Mouse (Mus musculus): ENCODE data around the gene Bak1. TPM values are rescaled to one million over a fixed set of nuclear protein-coding genes. Genes with fewer than 3 reads are reported as not detected.
A peak's percentile ranks its signal among the peaks of the same experiment; 100 is the strongest.

Bak1 gene
- polyA plus RNA-seq (2015; fragmentation: Nextera tagmentation; extraction: Ambion mirVana) = 4.6 and 5.7 TPM in 2 replicates

- no peaks in the 10 kb centered on the region for H3K27me3 ChIP-seq
- H3K27ac ChIP-seq = peak within 1 kb of the TSS; percentile 83
- peak within 1 kb of the TSS; percentile 89 for H3K4me2 ChIP-seq
- peak within 1 kb of the TSS; percentile 97 for H3K9ac ChIP-seq
- 41% methylated on average over 3 of the region's 4 CpGs for WGBS
- H3K4me3 ChIP-seq = peak within 1 kb of the TSS; percentile 77
- no peaks in the 10 kb centered on the region for H3K9me3 ChIP-seq
- peaks cover 24% of the 10 kb centered on the region for H3K4me1 ChIP-seq
- no peak for ATAC-seq (ENCODE audit: insufficient number of reproducible peaks, insufficient read depth, low FRiP score, low TSS enrichment, low read depth)
- H3K36me3 ChIP-seq = peaks cover 24% of the 10 kb centered on the region
Observed at GRCm38 (mm10) chr17:27028909-27029308, at the start of gene Bak1. Bak1 (minus strand) TSS chr17:27029009.

- no peak for ATAC-seq (ENCODE audit: insufficient number of reproducible peaks, insufficient read depth, low FRiP score, low TSS enrichment, low read depth)
- Histone ChIP-seq H3K27me3 (no peaks in the 10 kb centered on the region), H3K9ac (no peak overlapping the region), H3K4me3 (no peak overlapping the region), H3K4me2 (no peak overlapping the region), H3K4me1 (peaks cover 25% of the 10 kb centered on the region), H3K9me3 (peaks cover 3% of the 10 kb centered on the region; the same call in 1 of the 2 replicates), H3K27ac (no peak overlapping the region), H3K36me3 (peaks cover 14% of the 10 kb centered on the region)
- 84% methylated on average over 6 of the region's 6 CpGs for whole genome bisulfite sequencing
Observed at GRCm38 (mm10) chr17:27078499-27078898, 49.7 kb upstream of the Bak1 start.

GRCm38 (mm10) chr17:27077920-27078319 lies 49.1 kb upstream of the Bak1 start:
- Histone ChIP-seq H3K27me3 (no peaks in the 10 kb centered on the region), H3K9me3 (peaks cover 3% of the 10 kb centered on the region; the same call in 1 of the 2 replicates), H3K4me3 (no peak overlapping the region), H3K36me3 (peaks cover 14% of the 10 kb centered on the region), H3K9ac (no peak overlapping the region), H3K4me1 (peaks cover 25% of the 10 kb centered on the region), H3K4me2 (no peak overlapping the region), H3K27ac (no peak overlapping the region)
- 80% methylated on average over 6 of the region's 6 CpGs for WGBS
- no peak for ATAC-seq (ENCODE audit: insufficient number of reproducible peaks, insufficient read depth, low FRiP score, low TSS enrichment, low read depth)

DNA sequence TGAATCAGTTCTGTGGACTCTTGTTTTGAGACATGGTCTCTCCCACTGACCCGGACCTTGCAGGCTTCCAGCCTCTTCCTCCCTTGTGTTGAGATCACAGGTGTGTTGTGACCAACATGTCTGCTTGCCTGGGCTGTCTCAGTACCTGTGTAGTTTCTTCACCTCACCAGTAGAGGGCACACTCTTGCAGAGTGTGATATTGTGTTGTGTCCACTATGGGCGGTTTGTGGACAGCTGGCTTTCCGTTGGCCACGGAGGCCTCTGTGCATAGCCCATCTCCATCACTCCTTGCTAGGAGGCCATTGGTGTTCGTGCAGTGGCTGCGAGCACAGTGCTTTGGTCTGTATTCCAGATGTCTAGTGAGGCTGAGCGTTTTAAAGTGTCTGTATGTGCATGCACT lies 48.3 kb upstream of the Bak1 start:
- 95% methylated on average over 7 of the region's 7 CpGs for WGBS
- no peak overlapping the region for H3K27ac ChIP-seq
- no peak for ATAC-seq (ENCODE audit: insufficient number of reproducible peaks, insufficient read depth, low FRiP score, low TSS enrichment, low read depth)
- no peak overlapping the region for H3K4me3 ChIP-seq
- no peak overlapping the region for H3K9ac ChIP-seq
- no peak overlapping the region for H3K4me2 ChIP-seq
- H3K27me3 ChIP-seq = no peaks in the 10 kb centered on the region
- H3K9me3 ChIP-seq = peaks cover 3% of the 10 kb centered on the region; the same call in 1 of the 2 replicates
- H3K36me3 ChIP-seq = peaks cover 14% of the 10 kb centered on the region
- H3K4me1 ChIP-seq = peaks cover 25% of the 10 kb centered on the region

DNA sequence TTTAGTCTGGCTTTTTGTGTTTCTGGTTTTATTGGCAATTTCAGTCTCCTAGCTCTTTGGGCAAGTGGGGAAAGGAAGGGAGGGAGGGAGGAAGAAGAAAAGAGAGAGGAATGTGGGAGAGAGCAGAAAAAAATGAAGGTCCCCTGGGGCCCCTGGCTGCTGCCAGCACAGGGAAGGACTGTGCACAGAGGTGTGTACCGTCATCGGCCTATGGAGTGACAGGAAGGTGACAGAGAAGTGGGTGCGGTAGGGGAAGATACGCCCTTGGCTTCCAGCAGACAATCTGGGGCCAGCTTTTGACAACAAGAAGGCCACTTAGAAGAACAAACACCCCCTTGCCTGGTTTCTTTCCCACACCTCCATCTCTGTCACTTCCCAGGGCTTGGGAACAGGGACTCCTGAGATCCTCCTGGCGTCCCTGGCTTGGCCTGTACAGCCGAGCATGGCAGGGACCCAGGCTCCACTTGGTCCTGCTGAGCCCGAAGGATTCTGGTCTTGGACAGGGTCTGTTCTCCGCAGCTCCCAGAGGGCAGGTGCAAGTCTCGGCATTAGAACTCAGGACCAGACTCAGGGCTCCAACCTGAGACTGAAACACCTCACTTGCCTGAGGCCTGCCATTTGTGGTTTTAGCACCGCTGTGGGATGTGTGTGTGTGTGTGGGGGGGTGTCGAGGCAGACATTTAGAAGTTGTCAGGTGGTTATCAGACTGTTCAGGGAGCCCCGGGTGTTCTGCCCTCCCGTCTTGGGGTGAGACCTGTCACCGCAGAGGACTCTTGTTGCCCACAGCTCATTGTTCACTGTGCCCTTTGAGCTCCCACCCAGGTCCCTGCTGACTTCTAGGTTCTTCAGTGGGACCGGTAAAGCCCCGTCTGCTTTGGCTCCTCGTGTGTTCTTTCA lies 46.3 kb upstream of the Bak1 start:
- Histone ChIP-seq H3K9me3 (peaks cover 3% of the 10 kb centered on the region; the same call in 1 of the 2 replicates), H3K36me3 (peaks cover 14% of the 10 kb centered on the region), H3K4me2 (no peak overlapping the region), H3K9ac (no peak overlapping the region), H3K4me1 (peaks cover 16% of the 10 kb centered on the region), H3K27ac (peak overlapping the region; percentile 16; the same call in 1 of the 2 replicates), H3K27me3 (no peaks in the 10 kb centered on the region), H3K4me3 (no peak overlapping the region)
- 77% methylated on average over 17 of the region's 17 CpGs for WGBS
- no peak for ATAC-seq (ENCODE audit: insufficient number of reproducible peaks, insufficient read depth, low FRiP score, low TSS enrichment, low read depth)

GRCm38 (mm10) chr17:27074236-27074635 lies 45.4 kb upstream of the Bak1 start:
- Histone ChIP-seq H3K36me3 (peaks cover 14% of the 10 kb centered on the region), H3K4me2 (no peak overlapping the region), H3K27ac (peak overlapping the region; percentile 16; the same call in 1 of the 2 replicates), H3K9ac (0 out of 2 replicates have a peak overlapping the region, but pooled peaks have one; percentile 21), H3K4me1 (peaks cover 25% of the 10 kb centered on the region), H3K27me3 (no peaks in the 10 kb centered on the region), H3K9me3 (peaks cover 3% of the 10 kb centered on the region; the same call in 1 of the 2 replicates), H3K4me3 (no peak overlapping the region)
- 55% methylated on average over 6 of the region's 6 CpGs for WGBS
- no peak for ATAC-seq (ENCODE audit: insufficient number of reproducible peaks, insufficient read depth, low FRiP score, low TSS enrichment, low read depth)

- Histone ChIP-seq H3K4me3 (no peak overlapping the region), H3K27ac (peak overlapping the region; percentile 16; the same call in 1 of the 2 replicates), H3K4me1 (peaks cover 26% of the 10 kb centered on the region), H3K4me2 (no peak overlapping the region), H3K9ac (0 out of 2 replicates have a peak overlapping the region, but pooled peaks have one; percentile 21), H3K36me3 (peaks cover 14% of the 10 kb centered on the region), H3K27me3 (no peaks in the 10 kb centered on the region), H3K9me3 (peaks cover 3% of the 10 kb centered on the region; the same call in 1 of the 2 replicates)
- ATAC-seq (ENCODE audit: insufficient number of reproducible peaks, insufficient read depth, low FRiP score, low TSS enrichment, low read depth) = no peak
- 62% methylated on average over 9 of the region's 9 CpGs for WGBS
Observed at GRCm38 (mm10) chr17:27073778-27074177, 45.0 kb upstream of the Bak1 start.

GRCm38 (mm10) chr17:27073126-27073525 lies 44.3 kb upstream of the Bak1 start:
- Histone ChIP-seq H3K4me1 (peaks cover 26% of the 10 kb centered on the region), H3K27ac (no peak overlapping the region), H3K27me3 (no peaks in the 10 kb centered on the region), H3K4me3 (no peak overlapping the region), H3K4me2 (no peak overlapping the region), H3K9ac (no peak overlapping the region), H3K36me3 (peaks cover 14% of the 10 kb centered on the region), H3K9me3 (peaks cover 3% of the 10 kb centered on the region; the same call in 1 of the 2 replicates)
- 80% methylated on average over 5 of the region's 5 CpGs for WGBS
- no peak for ATAC-seq (ENCODE audit: insufficient number of reproducible peaks, insufficient read depth, low FRiP score, low TSS enrichment, low read depth)

- Histone ChIP-seq H3K9me3 (no peaks in the 10 kb centered on the region), H3K4me1 (peaks cover 26% of the 10 kb centered on the region), H3K9ac (no peak overlapping the region), H3K27ac (no peak overlapping the region), H3K4me3 (no peak overlapping the region), H3K4me2 (no peak overlapping the region), H3K36me3 (peaks cover 8% of the 10 kb centered on the region), H3K27me3 (no peaks in the 10 kb centered on the region)
- 93% methylated on average over 8 of the region's 8 CpGs for WGBS
- no peak for ATAC-seq (ENCODE audit: insufficient number of reproducible peaks, insufficient read depth, low FRiP score, low TSS enrichment, low read depth)
Observed at GRCm38 (mm10) chr17:27072363-27072762, 43.6 kb upstream of the Bak1 start.

DNA sequence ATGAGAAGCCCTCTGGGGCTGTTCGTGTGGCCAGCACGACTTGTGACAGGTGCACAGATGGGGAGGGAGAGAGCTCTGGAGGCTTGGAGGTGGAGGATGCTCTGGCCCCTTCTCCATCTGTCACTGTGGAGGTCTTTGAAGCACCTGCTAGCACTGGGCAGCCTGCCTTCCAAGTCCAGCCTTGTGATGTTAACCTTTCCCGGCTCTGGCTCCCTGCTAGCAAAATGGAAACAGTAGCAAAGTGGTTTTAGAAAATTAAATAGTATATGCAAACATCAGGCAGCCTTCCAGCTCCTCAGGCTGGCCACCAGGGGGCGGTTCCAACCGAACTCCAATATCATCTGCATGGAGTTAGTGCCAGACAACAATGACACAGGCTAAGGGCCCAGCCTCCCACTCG lies 42.8 kb upstream of the Bak1 start:
- Histone ChIP-seq H3K4me3 (no peak overlapping the region), H3K9ac (no peak overlapping the region), H3K27me3 (no peaks in the 10 kb centered on the region), H3K27ac (no peak overlapping the region), H3K4me2 (no peak overlapping the region), H3K4me1 (peaks cover 26% of the 10 kb centered on the region), H3K36me3 (peaks cover under 1% of the 10 kb centered on the region; the same call in 1 of the 2 replicates), H3K9me3 (no peaks in the 10 kb centered on the region)
- 40% methylated on average over 6 of the region's 6 CpGs for WGBS
- ATAC-seq (ENCODE audit: insufficient number of reproducible peaks, insufficient read depth, low FRiP score, low TSS enrichment, low read depth) = no peak

- Histone ChIP-seq H3K4me3 (no peak overlapping the region), H3K27ac (no peak overlapping the region), H3K9me3 (no peaks in the 10 kb centered on the region), H3K27me3 (no peaks in the 10 kb centered on the region), H3K4me1 (peaks cover 30% of the 10 kb centered on the region), H3K4me2 (no peak overlapping the region), H3K36me3 (no peaks in the 10 kb centered on the region; the same call in 1 of the 2 replicates), H3K9ac (no peak overlapping the region)
- WGBS = 91% methylated on average over 7 of the region's 7 CpGs
- no peak for ATAC-seq (ENCODE audit: insufficient number of reproducible peaks, insufficient read depth, low FRiP score, low TSS enrichment, low read depth)
Observed at GRCm38 (mm10) chr17:27070913-27071312, 42.1 kb upstream of the Bak1 start.

- Histone ChIP-seq H3K4me1 (peaks cover 23% of the 10 kb centered on the region), H3K27me3 (no peaks in the 10 kb centered on the region), H3K9me3 (no peaks in the 10 kb centered on the region), H3K4me3 (no peak overlapping the region), H3K36me3 (no peaks in the 10 kb centered on the region; the same call in 1 of the 2 replicates), H3K9ac (no peak overlapping the region), H3K4me2 (no peak overlapping the region), H3K27ac (no peak overlapping the region)
- 74% methylated on average over 5 of the region's 5 CpGs for WGBS
- ATAC-seq (ENCODE audit: insufficient number of reproducible peaks, insufficient read depth, low FRiP score, low TSS enrichment, low read depth) = no peak
Observed at GRCm38 (mm10) chr17:27069071-27069470, 40.3 kb upstream of the Bak1 start.

Data from embryonic facial prominence, embryonic 13.5 days (tissue).